ENCODE assay signal across 27 mouse cellular contexts in the genomic region with DNA sequence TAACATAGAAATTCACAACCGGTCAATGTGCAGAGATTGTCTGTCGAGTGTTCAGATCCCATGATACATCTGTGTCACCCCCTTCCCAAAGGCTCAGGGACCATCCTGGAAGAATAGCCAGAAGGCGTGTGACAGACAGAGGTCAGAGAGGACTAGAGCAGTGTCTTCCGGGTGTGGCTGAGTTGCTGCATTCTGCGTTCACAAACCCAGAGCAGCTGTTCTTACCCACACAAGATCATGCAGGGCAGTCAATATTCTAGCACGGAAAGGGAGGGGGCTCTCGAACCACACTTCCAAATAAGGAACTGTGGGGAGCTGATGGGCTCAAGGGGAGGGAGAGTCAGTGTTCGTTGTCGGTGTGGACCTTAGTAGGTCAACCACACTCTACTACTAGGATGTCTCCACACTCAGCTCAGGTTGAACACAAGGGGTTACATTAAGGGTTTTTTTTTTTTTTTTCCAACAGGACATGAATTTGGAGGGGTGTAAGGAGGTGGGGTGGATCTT.
"Had no signal": no experiment of that assay in that cellular context is flagged by ENCODE, and none has a peak within 500 bp of the region (broad histone marks: within the 10 kb centered on the region; RNA-seq: fewer than 3 reads in every experiment).

No protein-coding gene starts in this region.

- H3K4me1 ChIP-seq: heart, embryonic 12.5 days; hindbrain, embryonic 10.5 days; hindbrain, embryonic 12.5 days; hindbrain, embryonic 15.5 days; kidney, embryonic 15.5 days; limb, embryonic 13.5 days; limb, embryonic 15.5 days had no signal

- H3K4me3 ChIP-seq: heart, adult 2 months; heart, embryonic 10.5 days; heart, embryonic 12.5 days; hindbrain, embryonic 10.5 days; hindbrain, embryonic 12.5 days; hindbrain, embryonic 15.5 days; kidney, embryonic 15.5 days; limb, embryonic 13.5 days; limb, embryonic 15.5 days; liver, embryonic 12.5 days had no signal

- H3K9ac ChIP-seq: heart, embryonic 12.5 days; hindbrain, embryonic 12.5 days; hindbrain, embryonic 15.5 days; kidney, embryonic 15.5 days; limb, embryonic 13.5 days; limb, embryonic 15.5 days; liver, embryonic 12.5 days; liver, embryonic 14.5 days had no signal

- H3K9me3 ChIP-seq: heart, embryonic 10.5 days; heart, embryonic 12.5 days; hindbrain, embryonic 10.5 days; hindbrain, embryonic 12.5 days; hindbrain, embryonic 15.5 days; kidney, embryonic 15.5 days; limb, embryonic 13.5 days; limb, embryonic 15.5 days; liver, embryonic 12.5 days had no signal

- H3K27ac ChIP-seq: heart, adult 2 months; heart, embryonic 10.5 days; hindbrain, embryonic 10.5 days; hindbrain, embryonic 12.5 days; hindbrain, embryonic 15.5 days; hindbrain, postnatal 0 days; kidney, embryonic 15.5 days; kidney, postnatal 0 days; limb, embryonic 13.5 days; limb, embryonic 15.5 days; liver, embryonic 12.5 days; liver, embryonic 14.5 days had no signal

- H3K36me3 ChIP-seq: heart, embryonic 10.5 days; heart, embryonic 12.5 days; hindbrain, embryonic 10.5 days; hindbrain, embryonic 12.5 days; hindbrain, embryonic 15.5 days; kidney, embryonic 15.5 days; limb, embryonic 13.5 days; limb, embryonic 15.5 days; liver, embryonic 12.5 days had no signal

- H3K4me2 ChIP-seq: heart, embryonic 12.5 days; hindbrain, embryonic 12.5 days; hindbrain, embryonic 15.5 days; kidney, embryonic 15.5 days; limb, embryonic 13.5 days; limb, embryonic 15.5 days; liver, embryonic 12.5 days had no signal

- ATAC-seq: hindbrain, postnatal 0 days; intestine, embryonic 16.5 days; liver, embryonic 12.5 days had no signal

- H3K27me3 ChIP-seq: heart, embryonic 12.5 days; hindbrain, embryonic 12.5 days; hindbrain, embryonic 15.5 days; kidney, embryonic 15.5 days; limb, embryonic 13.5 days; limb, embryonic 15.5 days; liver, embryonic 12.5 days had no signal

- DNase-seq: gastrocnemius, postnatal 10 days; gastrocnemius, postnatal 36 days; heart, adult 11 months; heart, adult 2 months; heart, postnatal 10 days; heart, postnatal 4 days; kidney, adult 11 months; kidney, adult 2 months; kidney, adult 9 months; kidney, postnatal 14 days; kidney, postnatal 36 days; layer of hippocampus, adult 9-11 months; layer of hippocampus, postnatal 36 days; left cerebral cortex, postnatal 4 days had no signal
